ENCODE assay signal across 26 mouse cellular contexts in the genomic region with DNA sequence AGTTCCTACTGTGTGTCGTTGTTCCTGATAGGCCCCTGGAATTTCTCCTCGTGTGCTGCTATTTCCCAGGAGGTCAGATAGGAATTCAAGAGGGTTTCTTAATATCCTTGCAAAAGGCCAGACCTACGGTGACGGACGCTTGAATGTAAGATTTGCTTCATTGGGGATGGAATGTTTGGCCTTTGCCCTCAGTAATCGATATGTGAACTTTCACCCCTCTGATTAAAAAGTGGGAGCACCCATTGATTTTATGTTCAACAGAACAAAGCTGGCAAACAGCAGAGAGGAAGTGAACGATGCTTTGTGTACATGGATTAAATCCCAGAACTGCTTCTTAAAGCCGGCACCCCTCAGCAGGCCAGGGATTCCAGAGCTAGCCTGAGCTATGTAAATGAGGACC. TPM values are rescaled to one million over a fixed set of nuclear protein-coding genes. Genes with fewer than 3 reads are reported as not detected.
DNase-seq lines count a peak whose midpoint lies in the region; ATAC-seq lines count a peak whose summit lies in the region.
"Had no signal": no experiment of that assay in that cellular context is flagged by ENCODE, and none has a peak within 500 bp of the region (broad histone marks: within the 10 kb centered on the region; RNA-seq: fewer than 3 reads in every experiment).

No protein-coding gene starts in this region.

- no peak overlapping the region for H3K4me2 ChIP-seq in hindbrain, embryonic 16.5 days (ENCODE audit: low read length)
- H3K4me2 ChIP-seq in neural tube, embryonic 11.5 days (ENCODE audit: low read depth), result no peak overlapping the region
- no peak overlapping the region for H3K4me2 ChIP-seq in neural tube, embryonic 15.5 days
- H3K4me2 ChIP-seq in liver, embryonic 15.5 days, result peak overlapping the region; percentile 35
- H3K4me2 ChIP-seq: embryonic facial prominence, embryonic 12.5 days; forebrain, embryonic 15.5 days; heart, embryonic 12.5 days; limb, embryonic 13.5 days; lung, embryonic 14.5 days; midbrain, embryonic 12.5 days had no signal

- 21% methylated on average over 8 of the region's 8 CpGs for WGBS in hindbrain, embryonic 10.5 days
- WGBS in hindbrain, embryonic 16.5 days, result 29% methylated on average over 8 of the region's 8 CpGs
- WGBS in neural tube, embryonic 11.5 days, result 57% methylated on average over 8 of the region's 8 CpGs
- 48% methylated on average over 8 of the region's 8 CpGs for WGBS in neural tube, embryonic 15.5 days
- WGBS in liver, embryonic 15.5 days (ENCODE audit: insufficient replicate concordance), result 58% methylated on average over 8 of the region's 8 CpGs

- no peak overlapping the region for H3K9ac ChIP-seq in hindbrain, embryonic 16.5 days (ENCODE audit: low read depth, low read length)
- no peak overlapping the region for H3K9ac ChIP-seq in neural tube, embryonic 11.5 days (ENCODE audit: low read length)
- H3K9ac ChIP-seq in neural tube, embryonic 15.5 days (replicated peaks), result no peak overlapping the region
- no peak overlapping the region for H3K9ac ChIP-seq in liver, embryonic 15.5 days
- H3K9ac ChIP-seq: embryonic facial prominence, embryonic 12.5 days; forebrain, embryonic 15.5 days; heart, embryonic 12.5 days; limb, embryonic 13.5 days; lung, embryonic 14.5 days; midbrain, embryonic 12.5 days had no signal

- peak; percentile 21 for DNase-seq in hindbrain, embryonic 10.5 days (ENCODE audit: low spot score)
- DNase-seq in neural tube, embryonic 11.5 days (ENCODE audit: low spot score), result peak; percentile 24
- no peak for DNase-seq in retina, embryonic 14.5 days (ENCODE audit: low spot score)
- DNase-seq in lung, postnatal 14 days, result no peak
- DNase-seq: adrenal gland, postnatal 25 days; cerebellum, adult 18-20 months; cerebellum, postnatal 10 days; gastrocnemius, postnatal 25 days; heart, adult 18-20 months; heart, postnatal 4 days; kidney, postnatal 14 days; lung, embryonic 14.5 days; spleen, adult 18-20 months; thymus, postnatal 14 days had no signal

- H3K36me3 ChIP-seq in hindbrain, embryonic 10.5 days, result no peaks in the 10 kb centered on the region
- H3K36me3 ChIP-seq in hindbrain, embryonic 16.5 days (ENCODE audit: control insufficient read depth, insufficient read depth, low read length), result no peaks in the 10 kb centered on the region
- no peaks in the 10 kb centered on the region for H3K36me3 ChIP-seq in neural tube, embryonic 11.5 days (ENCODE audit: control insufficient read depth, insufficient read depth, low read length)
- no peaks in the 10 kb centered on the region for H3K36me3 ChIP-seq in neural tube, embryonic 15.5 days
- H3K36me3 ChIP-seq in liver, embryonic 15.5 days (replicated peaks), result no peaks in the 10 kb centered on the region
- H3K36me3 ChIP-seq: embryonic facial prominence, embryonic 12.5 days; forebrain, embryonic 10.5 days; forebrain, embryonic 15.5 days; heart, embryonic 12.5 days; limb, embryonic 13.5 days; midbrain, embryonic 12.5 days had no signal

- no peak overlapping the region for H3K27ac ChIP-seq in hindbrain, embryonic 10.5 days
- no peak overlapping the region for H3K27ac ChIP-seq in hindbrain, embryonic 16.5 days (ENCODE audit: low read depth, low read length)
- H3K27ac ChIP-seq in neural tube, embryonic 11.5 days (ENCODE audit: low read depth, low read length), result no peak overlapping the region
- H3K27ac ChIP-seq in neural tube, embryonic 15.5 days (replicated peaks), result no peak overlapping the region
- peak overlapping the region; percentile 45 for H3K27ac ChIP-seq in liver, embryonic 15.5 days (replicated peaks)
- H3K27ac ChIP-seq: embryonic facial prominence, embryonic 12.5 days; forebrain, embryonic 10.5 days; forebrain, embryonic 15.5 days; left cerebral cortex, adult 2 months; limb, embryonic 13.5 days; midbrain, embryonic 12.5 days had no signal

- H3K9me3 ChIP-seq in hindbrain, embryonic 10.5 days, result no peaks in the 10 kb centered on the region
- H3K9me3 ChIP-seq in hindbrain, embryonic 16.5 days (ENCODE audit: control insufficient read depth, low read length), result no peaks in the 10 kb centered on the region
- no peaks in the 10 kb centered on the region for H3K9me3 ChIP-seq in neural tube, embryonic 11.5 days (ENCODE audit: control insufficient read depth, low read length)
- no peaks in the 10 kb centered on the region for H3K9me3 ChIP-seq in neural tube, embryonic 15.5 days (replicated peaks)
- no peaks in the 10 kb centered on the region for H3K9me3 ChIP-seq in liver, embryonic 15.5 days (replicated peaks)
- H3K9me3 ChIP-seq: embryonic facial prominence, embryonic 12.5 days; forebrain, embryonic 10.5 days; forebrain, embryonic 15.5 days; heart, embryonic 12.5 days; limb, embryonic 13.5 days; midbrain, embryonic 12.5 days had no signal

- H3K27me3 ChIP-seq in hindbrain, embryonic 10.5 days (ENCODE audit: insufficient read depth, poor library complexity, severe bottlenecking), result no peaks in the 10 kb centered on the region
- H3K27me3 ChIP-seq in hindbrain, embryonic 16.5 days (replicated peaks; ENCODE audit: control insufficient read depth, insufficient read depth, low read length), result no peaks in the 10 kb centered on the region
- no peaks in the 10 kb centered on the region for H3K27me3 ChIP-seq in neural tube, embryonic 11.5 days (ENCODE audit: control insufficient read depth, insufficient read depth, low read length)
- H3K27me3 ChIP-seq in neural tube, embryonic 15.5 days (replicated peaks), result no peaks in the 10 kb centered on the region
- no peaks in the 10 kb centered on the region for H3K27me3 ChIP-seq in liver, embryonic 15.5 days
- H3K27me3 ChIP-seq: embryonic facial prominence, embryonic 12.5 days; forebrain, embryonic 15.5 days; heart, embryonic 12.5 days; limb, embryonic 13.5 days; midbrain, embryonic 12.5 days had no signal

- ATAC-seq in hindbrain, embryonic 16.5 days, result no peak
- no peak for ATAC-seq in neural tube, embryonic 11.5 days (ENCODE audit: insufficient read depth, low FRiP score, low TSS enrichment)
- no peak for ATAC-seq in neural tube, embryonic 15.5 days (ENCODE audit: low FRiP score)
- peak; percentile 38; the same call in 1 of the 2 replicates for ATAC-seq in liver, embryonic 15.5 days (ENCODE audit: insufficient read depth)
- ATAC-seq: CD4-positive, CD25-positive, alpha-beta regulatory T cell, adult 4 months; forebrain, embryonic 15.5 days; intestine, postnatal 0 days had no signal

- no peak overlapping the region for H3K4me3 ChIP-seq in hindbrain, embryonic 10.5 days
- no peak overlapping the region for H3K4me3 ChIP-seq in hindbrain, embryonic 16.5 days (ENCODE audit: low read length)
- no peak overlapping the region for H3K4me3 ChIP-seq in neural tube, embryonic 11.5 days (ENCODE audit: low read depth, low read length)
- H3K4me3 ChIP-seq in neural tube, embryonic 15.5 days (replicated peaks), result no peak overlapping the region
- H3K4me3 ChIP-seq in liver, embryonic 15.5 days (replicated peaks), result no peak overlapping the region
- H3K4me3 ChIP-seq: embryonic facial prominence, embryonic 12.5 days; forebrain, embryonic 10.5 days; forebrain, embryonic 15.5 days; heart, embryonic 12.5 days; left cerebral cortex, adult 2 months; limb, embryonic 13.5 days; midbrain, embryonic 12.5 days had no signal

- peaks cover 33% of the 10 kb centered on the region for H3K4me1 ChIP-seq in hindbrain, embryonic 10.5 days (replicated peaks)
- peaks cover 3% of the 10 kb centered on the region; the same call in 1 of the 2 replicates for H3K4me1 ChIP-seq in hindbrain, embryonic 16.5 days (ENCODE audit: control insufficient read depth, insufficient read depth, low read depth, low read length)
- no peaks in the 10 kb centered on the region for H3K4me1 ChIP-seq in neural tube, embryonic 11.5 days (ENCODE audit: control insufficient read depth, insufficient read depth, low read length)
- peaks cover 15% of the 10 kb centered on the region; the same call in 1 of the 2 replicates for H3K4me1 ChIP-seq in neural tube, embryonic 15.5 days
- peaks cover 32% of the 10 kb centered on the region for H3K4me1 ChIP-seq in liver, embryonic 15.5 days (replicated peaks)

RNA-seq across cellular contexts. Expression of gene Cox7a2l, which starts 50.2 kb away (rescaled TPM):
- 137 and 146 TPM in 2 replicates for polyA plus RNA-seq in hindbrain, embryonic 10.5 days (2016; fragmentation: Nextera tagmentation; extraction: Ambion mirVana)
- polyA plus RNA-seq in hindbrain, embryonic 16.5 days (2015; fragmentation: Nextera tagmentation; extraction: Ambion mirVana), result 197 and 227 TPM in 2 replicates
- 159 and 160 TPM in 2 replicates for polyA plus RNA-seq in neural tube, embryonic 11.5 days (2014; fragmentation: Nextera tagmentation; extraction: Ambion mirVana)
- polyA plus RNA-seq in neural tube, embryonic 15.5 days (2015; fragmentation: Nextera tagmentation; extraction: Ambion mirVana), result 197 and 199 TPM in 2 replicates
- polyA plus RNA-seq in liver, embryonic 15.5 days (2015; fragmentation: Nextera tagmentation; extraction: Ambion mirVana), result 59.8 and 61.9 TPM in 2 replicates

Comparison
In these comparisons a context has a peak if more than half of its experiments do, and no peak if none do; other contexts are left out.
1. DNase-seq: peak in hindbrain, embryonic 10.5 days (single experiment) and neural tube, embryonic 11.5 days (single experiment); none in retina, embryonic 14.5 days (single experiment) and lung, postnatal 14 days (single experiment).